Mouse (Mus musculus): ENCODE measurements around the gene Gm14434.
"Not testable (repeated sequence)": the region's sequence is repeated elsewhere in the genome, so short reads cannot be mapped to it uniquely, and the experiment has no call there.

The Gm14434 gene

GRCm38 (mm10) chr2:176486683-176487082 lies at the start of gene Gm14434:
Gene Gm14434, minus strand, starts transcription at chr2:176486783.
- not testable (repeated sequence) for DNase-seq (ENCODE audit: extremely low read depth, low read depth, low spot score)

GRCm38 (mm10) chr2:176520756-176521155 lies 34.2 kb upstream of the Gm14434 start, which contains the start of gene Zfp967:
Gene Zfp967, plus strand, starts transcription at chr2:176521056.
- DNase-seq (ENCODE audit: extremely low read depth, low read depth, low spot score) = not testable (repeated sequence)

GRCm38 (mm10) chr2:176423294-176423693 lies 63.3 kb downstream of the Gm14434 start, which contains the start of gene Gm14435:
Gene Gm14435, plus strand, starts transcription at chr2:176423594.
- DNase-seq (ENCODE audit: extremely low read depth, low read depth, low spot score) = not testable (repeated sequence)

Measured in fat pad, adult 2 months (tissue).